Mouse (Mus musculus): ENCODE data around the gene Syt1.

- TF ChIP-seq CTCF (IDR thresholded peaks at IDR 0.05; ENCODE audit: extremely low read depth, insufficient read depth, low read length): no peak
- TF ChIP-seq POLR2A (IDR thresholded peaks at IDR 0.05; ENCODE audit: extremely low read depth, insufficient read depth, low read length): no peak
Measured at GRCm38 (mm10) chr10:108643915-108644314, 366.9 kb downstream of the Syt1 start.

Measured in cortical plate, adult 2 months (tissue).